Mouse (Mus musculus) left cerebral cortex, adult 18-20 months (tissue): ENCODE results near the gene Gm3468. TPM values are rescaled to one million over a fixed set of nuclear protein-coding genes. Genes with fewer than 3 reads are reported as not detected.
"Not testable (repeated sequence)": the region's sequence is repeated elsewhere in the genome, so short reads cannot be mapped to it uniquely, and the experiment has no call there.

Experiments used
- DNase-seq, 2 experiments: peaks; one replicate each; pipeline ENCODE4 v3.0.0; 2021 to 2022; ENCODE audit warnings: low spot score in 2 of 2, mixed read lengths in 1 of 2
- long read RNA-seq, 2 experiments: library from polyadenylated mRNA; stranded (forward); transcript quantifications; one replicate each; pipeline ENCODE4 v2.0.0; 2021
- total RNA-seq, 2 experiments: library from RNA; stranded (reverse); gene quantifications; 2 replicates each; pipeline ENCODE4 v1.2.3; 2021

Gm3468 gene
- under 1 TPM; 0.56 to 0.68 TPM for total RNA-seq
- long read RNA-seq, experiment 1 = 0 reads
- long read RNA-seq, experiment 2 = 0 reads

DNA sequence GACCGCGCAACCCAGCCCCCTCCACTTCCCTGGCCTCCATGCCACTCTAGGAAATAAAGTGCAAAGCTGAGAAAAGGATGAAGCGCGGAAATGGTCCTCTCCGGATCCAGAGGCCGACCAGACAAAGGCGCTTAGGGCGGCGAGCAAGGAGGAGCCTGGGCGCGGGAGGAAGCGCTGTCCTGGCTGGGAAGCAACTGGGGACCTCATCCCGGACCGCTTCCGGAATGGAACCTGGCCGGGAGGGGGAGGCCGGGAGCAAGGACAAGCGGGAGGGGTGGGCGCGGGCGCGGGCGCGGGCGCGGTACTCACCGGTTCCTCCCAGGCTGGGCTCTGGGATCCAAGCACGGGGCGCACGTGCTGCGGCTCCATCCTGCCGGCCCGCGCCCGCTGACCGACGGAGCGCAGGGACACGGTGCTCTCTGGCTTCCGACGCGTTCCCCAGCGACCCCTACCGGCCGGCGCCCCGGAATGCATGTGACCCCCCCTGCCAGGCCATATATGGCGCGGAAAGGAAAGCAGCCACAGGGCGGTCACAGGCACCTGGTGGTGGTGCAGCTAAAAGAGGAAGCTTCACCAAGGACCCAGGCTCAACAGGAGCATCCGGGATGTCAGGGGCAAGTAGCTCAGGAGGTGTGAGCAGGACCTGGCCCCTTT, at the start of gene Gm3468:
TSS of gene Gm3468 (minus strand) at position 394 of the 654 bp plus-strand sequence.
- peak; percentile 22 to 24 for DNase-seq

GRCm38 (mm10) chr14:6125707-6126106, 17.2 kb upstream of the Gm3468 start, which contains the start of gene Gm3476:
Gene Gm3476, minus strand, starts transcription at chr14:6125807.
- DNase-seq = not testable (repeated sequence)

- not testable (repeated sequence) for DNase-seq
Measured at GRCm38 (mm10) chr14:6107500-6107899, 965 bp downstream of the Gm3468 start.

GRCm38 (mm10) chr14:6093842-6094241, 14.6 kb downstream of the Gm3468 start, which contains the start of gene Gm8206:
Gene Gm8206, minus strand, starts transcription at chr14:6093942.
- not testable (repeated sequence) for DNase-seq

DNA sequence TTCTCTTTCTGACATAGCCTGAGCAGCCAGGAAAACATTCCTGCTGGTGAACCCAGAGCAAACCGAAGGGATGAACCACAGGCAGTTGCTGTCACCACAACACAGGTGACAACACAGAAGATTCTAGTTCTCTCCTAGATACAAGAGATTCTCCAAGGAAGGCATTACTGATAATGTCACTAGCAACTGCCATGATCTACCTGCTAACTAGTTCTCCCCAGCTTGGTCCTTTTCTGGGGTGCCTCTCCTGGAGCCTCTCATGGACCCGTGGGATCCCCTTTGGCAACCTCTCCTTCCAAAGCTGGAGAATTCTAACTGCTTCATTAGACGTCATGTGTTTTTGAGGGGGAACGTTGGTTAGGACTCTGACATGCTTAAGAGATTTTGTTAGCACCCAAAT, 50.3 kb downstream of the Gm3468 start, which contains the start of gene Gm6337:
TSS of gene Gm6337 (minus strand) at position 101 of the 400 bp plus-strand sequence.
- DNase-seq = not testable (repeated sequence)

Other genes with a start within 250 kb of the Gm3468 start
- gene Gm8237, start 228.3 kb downstream of the Gm3468 start, total RNA-seq = under 1 TPM; 0.23 to 0.42 TPM
- under 1 TPM; 0.54 to 0.81 TPM for gene Gm3248, start 146.9 kb downstream of the Gm3468 start, total RNA-seq
- not detected for gene Gm3453, start 129.5 kb downstream of the Gm3468 start, total RNA-seq
- gene Gm6337, start 50.4 kb downstream of the Gm3468 start, total RNA-seq = not detected
- not detected for gene Gm8206, start 14.7 kb downstream of the Gm3468 start, total RNA-seq
- not detected for gene Gm3476, start 17.1 kb upstream of the Gm3468 start, total RNA-seq
- gene Gm21560, start 110.6 kb upstream of the Gm3468 start, total RNA-seq = under 1 TPM; 0.68 to 0.84 TPM
- 1 to 10 TPM; 1.4 to 1.6 TPM for gene Gm3411, start 178.6 kb upstream of the Gm3468 start, total RNA-seq
- gene Gm21103, start 196.2 kb upstream of the Gm3468 start, total RNA-seq = not detected
- not detected for gene Gm3618, start 235.0 kb upstream of the Gm3468 start, total RNA-seq